Mouse (Mus musculus): ENCODE measurements at regions not wholly inside any gene's neighbourhood (a gene's known extent, or its start where the extent isn't known, plus 50 kb on each side); places are given as distances from the start of the nearest gene placed in this dataset.
A peak's percentile ranks its signal among the peaks of the same experiment; 100 is the strongest.

DNA sequence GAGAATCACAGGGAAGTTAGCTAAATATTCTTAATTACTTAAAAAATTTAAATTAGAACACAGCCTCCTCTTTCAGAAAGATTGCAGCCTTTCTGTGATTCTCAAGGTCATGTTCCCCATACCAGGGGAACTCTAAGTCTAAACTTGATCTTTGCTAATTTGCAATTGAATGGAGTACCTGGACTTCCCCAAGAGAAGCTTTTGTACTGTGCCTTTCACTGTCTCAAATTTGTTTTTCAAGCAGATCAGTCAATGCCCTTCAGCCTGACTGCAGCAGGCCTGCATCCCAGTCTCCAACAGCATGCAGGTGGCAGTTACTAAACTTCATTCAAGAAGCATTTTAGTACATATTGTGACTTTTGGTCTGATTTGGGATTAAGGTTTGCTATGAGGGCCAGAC is 611.8 kb downstream of the Snca start:
- peak; percentile 93 for DNase-seq (ENCODE audit: low read depth, low spot score)

DNA sequence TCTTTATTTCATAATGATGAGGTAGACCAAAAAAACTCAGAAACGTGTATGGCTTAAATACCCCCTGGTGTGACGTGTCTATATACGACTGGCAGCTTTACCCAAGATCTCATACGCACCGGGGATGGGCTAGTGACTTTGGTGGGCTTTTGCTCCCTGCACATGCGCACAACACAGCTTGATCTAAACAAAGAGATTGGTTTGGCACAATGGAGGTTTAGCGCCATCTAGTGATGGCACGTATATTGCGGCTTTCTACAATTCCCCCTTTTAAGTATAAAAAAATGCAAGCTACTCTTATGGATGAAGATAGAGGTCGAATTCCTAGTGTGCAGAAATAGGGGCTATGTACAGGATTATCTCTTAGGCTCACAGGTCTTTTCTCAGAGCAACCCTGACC is 628.1 kb downstream of the Snca start:
- DNase-seq (ENCODE audit: low read depth, low spot score) = peak; percentile 75
